Mouse (Mus musculus) forebrain, embryonic 10.5 days (tissue): ENCODE data around the gene Pcbp2. TPM values are rescaled to one million over a fixed set of nuclear protein-coding genes. Genes with fewer than 3 reads are reported as not detected.

ENCODE experiments used
- DNase-seq: peaks from one replicate; pipeline ENCODE4 v3.0.0-alpha.2; 2017; ENCODE audit warnings: low spot score; ENCODE audit errors: extremely low spot score
- H3K27ac ChIP-seq: fragments of 300-500 bp; sonication (generic); 2 replicates; pipeline ENCODE4 v1.5.1; 2016; ENCODE audit warnings: mild to moderate bottlenecking
- H3K27me3 ChIP-seq: fragments of 300-500 bp; sonication (generic); 2 replicates; pipeline ENCODE4 v1.6.1; 2016; ENCODE audit warnings: mild to moderate bottlenecking; ENCODE audit not compliant: poor library complexity, severe bottlenecking
- H3K36me3 ChIP-seq: fragments of 300-500 bp; sonication (generic); replicated peaks from 2 replicates; pipeline ENCODE4 v1.6.1; 2016; ENCODE audit warnings: mild to moderate bottlenecking, moderate library complexity
- H3K4me1 ChIP-seq: fragments of 300-500 bp; sonication (generic); 2 replicates; pipeline ENCODE4 v1.6.1; 2016
- H3K4me3 ChIP-seq: fragments of 300-500 bp; sonication (generic); 2 replicates; pipeline ENCODE4 v1.5.1; 2016; ENCODE audit warnings: mild to moderate bottlenecking, moderate library complexity
- H3K9me3 ChIP-seq: fragments of 300-500 bp; sonication (generic); 2 replicates; pipeline ENCODE4 v1.6.1; 2016; ENCODE audit warnings: mild to moderate bottlenecking, moderate library complexity
- WGBS: fragments of 180-500 bp; shearing (Covaris S2); methylation state at CpG from one replicate; pipeline ENCODE4 v1.1.7; 2016; 5-methylcytosine and 5-hydroxymethylcytosine counted together
- polyA plus RNA-seq: library from polyadenylated mRNA; unstranded; fragments of >200 nt; fragmentation: Nextera tagmentation; extraction: Ambion mirVana; gene quantifications from 2 replicates; pipeline ENCODE4 v1.2.1, GENCODE M21; 2016

Gene Pcbp2
- polyA plus RNA-seq, 1 experiment from 2014 or later: 217 TPM

DNA sequence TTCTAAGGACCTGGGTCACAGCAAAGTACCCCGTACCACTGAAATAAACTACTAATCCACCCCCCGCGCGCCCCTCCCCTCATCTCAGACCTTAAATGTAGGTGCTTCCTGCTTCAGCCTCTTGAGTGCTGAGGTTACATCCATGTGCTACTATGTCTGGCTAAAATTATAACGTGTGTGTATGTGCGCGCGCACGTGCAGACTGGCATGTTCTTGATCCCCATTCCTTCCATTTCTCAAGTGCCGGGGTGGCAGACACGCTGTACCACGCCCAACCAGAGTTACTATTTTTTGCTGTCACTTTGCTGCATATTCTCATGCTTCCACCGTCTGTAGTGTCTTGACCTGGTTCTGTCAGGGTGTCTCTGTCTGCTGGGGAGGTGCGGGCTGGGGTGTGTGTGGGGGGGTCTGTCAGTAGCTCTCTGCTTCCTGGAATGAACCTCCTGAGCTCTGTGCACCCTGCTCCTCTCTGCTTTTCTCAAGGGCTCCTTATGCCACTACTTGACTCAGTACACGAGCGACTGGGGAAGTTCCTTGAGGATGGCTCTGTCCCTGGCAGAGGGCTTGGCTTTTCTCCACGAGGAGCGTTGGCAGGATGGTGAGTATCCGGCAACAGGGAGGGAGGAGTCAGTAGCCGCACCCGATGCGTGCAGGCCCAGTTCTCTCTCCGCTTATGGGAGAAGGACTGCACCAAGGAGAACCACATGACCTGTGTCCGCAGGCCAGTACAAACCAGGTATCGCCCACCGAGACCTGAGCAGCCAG is 18.5 kb upstream of the Pcbp2 start:
- Histone ChIP-seq H3K27me3 (no peaks in the 10 kb centered on the region), H3K4me3 (no peak overlapping the region), H3K4me1 (peaks cover 5% of the 10 kb centered on the region), H3K36me3 (no peaks in the 10 kb centered on the region), H3K9me3 (no peaks in the 10 kb centered on the region), H3K27ac (no peak overlapping the region)
- 85% methylated on average over 26 of the region's 26 CpGs for WGBS
- DNase-seq: no peak

GRCm38 (mm10) chr15:102455993-102456392 is 14.3 kb upstream of the Pcbp2 start:
- H3K27me3 ChIP-seq: no peaks in the 10 kb centered on the region
- H3K4me1 ChIP-seq: peaks cover 30% of the 10 kb centered on the region
- no peaks in the 10 kb centered on the region for H3K36me3 ChIP-seq
- WGBS: 38% methylated on average over 6 of the region's 6 CpGs
- H3K9me3 ChIP-seq: no peaks in the 10 kb centered on the region
- H3K4me3 ChIP-seq: no peak overlapping the region
- DNase-seq: no peak
- no peak overlapping the region for H3K27ac ChIP-seq

- Histone ChIP-seq H3K27ac (peak overlapping the region; percentile 59), H3K36me3 (peaks cover 8% of the 10 kb centered on the region), H3K4me1 (peaks cover 29% of the 10 kb centered on the region), H3K4me3 (peak overlapping the region; percentile 49), H3K9me3 (no peaks in the 10 kb centered on the region), H3K27me3 (no peaks in the 10 kb centered on the region)
- DNase-seq: no peak
- WGBS: 84% methylated on average over 5 of the region's 5 CpGs
These were observed 12.1 kb upstream of the Pcbp2 start for GRCm38 (mm10) chr15:102458050-102458736.

- under 1% methylated on average over 19 of the region's 19 CpGs for WGBS
- peak; percentile 86 for DNase-seq
- peak within 1 kb of the TSS; percentile 59 for H3K27ac ChIP-seq
These were observed 11.4 kb upstream of the Pcbp2 start, which contains the start of gene Prr13 for GRCm38 (mm10) chr15:102458904-102459317. Gene Prr13, plus strand, starts transcription at chr15:102459028.

GRCm38 (mm10) chr15:102459381-102459780 is 11.0 kb upstream of the Pcbp2 start:
- Histone ChIP-seq H3K9me3 (no peaks in the 10 kb centered on the region), H3K4me3 (peak overlapping the region; percentile 49), H3K27me3 (no peaks in the 10 kb centered on the region), H3K4me1 (peaks cover 29% of the 10 kb centered on the region), H3K27ac (peak overlapping the region; percentile 59), H3K36me3 (peaks cover 14% of the 10 kb centered on the region)
- no peak for DNase-seq
- 31% methylated on average over 6 of the region's 6 CpGs for WGBS

More at GRCm38 (mm10) chr15:102458904-102459317, 11.4 kb upstream of the Pcbp2 start, which contains the start of gene Prr13:
- Histone ChIP-seq H3K36me3 (peaks cover 14% of the 10 kb centered on the region), H3K4me1 (peaks cover 29% of the 10 kb centered on the region), H3K4me3 (peak within 1 kb of the TSS; percentile 49), H3K27me3 (no peaks in the 10 kb centered on the region), H3K9me3 (no peaks in the 10 kb centered on the region)

DNA sequence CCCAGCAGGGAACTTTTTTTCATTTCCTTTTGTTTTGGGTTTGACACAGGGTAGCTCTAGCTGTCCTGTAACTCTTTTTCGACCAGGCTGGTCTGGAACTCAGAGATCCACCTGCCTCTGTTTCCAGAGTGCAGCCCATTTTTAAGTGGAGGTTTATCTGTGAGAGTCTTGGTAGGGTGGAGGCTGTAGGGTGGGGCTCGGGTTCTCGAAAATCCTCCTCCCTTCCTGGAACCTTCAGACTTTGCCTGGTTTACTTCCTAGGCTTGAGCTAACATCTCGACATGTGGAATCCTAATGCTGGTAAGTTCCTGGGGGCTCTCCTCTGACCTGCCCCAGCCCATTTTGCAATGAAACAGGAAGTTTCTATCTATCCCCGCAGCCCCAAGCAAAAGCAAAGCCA is 10.5 kb upstream of the Pcbp2 start:
- H3K9me3 ChIP-seq: no peaks in the 10 kb centered on the region
- H3K36me3 ChIP-seq: peaks cover 14% of the 10 kb centered on the region
- DNase-seq: no peak
- WGBS: 76% methylated on average over 5 of the region's 5 CpGs
- peak overlapping the region; percentile 49 for H3K4me3 ChIP-seq
- 0 out of 2 replicates have a peak overlapping the region, but pooled peaks have one; percentile 59 for H3K27ac ChIP-seq
- peaks cover 29% of the 10 kb centered on the region for H3K4me1 ChIP-seq
- H3K27me3 ChIP-seq: no peaks in the 10 kb centered on the region

GRCm38 (mm10) chr15:102460409-102460808 is 9.9 kb upstream of the Pcbp2 start:
- 84% methylated on average over 12 of the region's 12 CpGs for WGBS
- no peak overlapping the region; the same call in 1 of the 2 replicates for H3K27ac ChIP-seq

DNA sequence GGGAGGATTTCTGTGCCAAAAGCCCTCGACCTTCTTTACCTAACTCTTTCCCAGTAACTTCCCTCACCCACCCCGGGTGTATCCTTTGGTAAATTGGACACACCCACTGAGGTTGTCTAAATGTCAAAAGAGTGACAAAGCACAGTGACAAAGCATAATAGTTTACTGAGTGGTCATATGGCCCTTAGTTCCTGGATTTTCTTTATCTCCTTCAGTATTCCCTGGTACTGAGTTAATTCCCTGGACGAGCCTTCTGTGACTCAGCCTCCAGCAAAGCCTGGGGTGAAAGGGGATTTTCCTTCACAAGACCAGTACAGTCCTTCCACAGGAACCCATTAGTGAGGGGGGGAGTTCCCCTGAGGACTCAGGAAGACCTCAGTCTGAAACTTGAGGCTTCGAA is 9.4 kb upstream of the Pcbp2 start:
- Histone ChIP-seq H3K4me1 (peaks cover 29% of the 10 kb centered on the region), H3K4me3 (peak overlapping the region; percentile 49; the same call in 1 of the 2 replicates), H3K27me3 (no peaks in the 10 kb centered on the region), H3K27ac (no peak overlapping the region), H3K36me3 (peaks cover 14% of the 10 kb centered on the region), H3K9me3 (no peaks in the 10 kb centered on the region)
- no peak for DNase-seq
- 80% methylated on average over 4 of the region's 4 CpGs for WGBS

More at GRCm38 (mm10) chr15:102460409-102460808, 9.9 kb upstream of the Pcbp2 start:
- Histone ChIP-seq H3K36me3 (peaks cover 14% of the 10 kb centered on the region), H3K9me3 (no peaks in the 10 kb centered on the region), H3K27me3 (no peaks in the 10 kb centered on the region), H3K4me1 (peaks cover 29% of the 10 kb centered on the region), H3K4me3 (peak overlapping the region; percentile 49; the same call in 1 of the 2 replicates)
- DNase-seq: no peak

DNA sequence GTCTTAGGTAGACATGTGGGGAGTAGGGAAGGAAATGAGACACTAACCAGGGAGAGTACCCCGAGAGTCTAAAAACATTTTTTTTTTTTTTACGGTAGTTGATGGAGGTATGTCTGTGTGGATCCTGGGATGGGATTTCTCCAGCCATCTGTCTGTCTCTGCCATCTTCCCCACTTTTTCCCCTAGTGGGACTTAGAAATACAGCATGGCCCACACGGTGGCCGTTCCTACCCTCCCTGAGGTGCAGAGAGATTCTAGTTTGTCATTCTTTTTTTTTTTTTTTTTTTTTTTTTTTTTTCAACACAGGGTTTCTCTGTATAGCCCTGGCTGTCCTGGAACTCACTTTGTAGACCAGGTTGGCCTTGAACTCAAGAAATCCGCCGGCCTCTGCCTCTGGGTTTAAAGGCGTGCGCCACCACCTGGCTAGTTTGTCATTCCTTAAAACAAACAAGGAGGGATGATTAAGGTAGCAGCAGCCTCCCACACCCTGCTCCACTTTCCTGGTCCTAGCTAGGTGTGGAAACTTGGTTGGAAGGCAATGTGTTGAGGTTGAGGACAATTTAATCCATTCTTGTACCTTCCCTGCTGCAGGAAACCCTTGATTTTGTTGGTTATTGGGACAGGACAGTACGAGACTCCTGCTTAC is 8.8 kb upstream of the Pcbp2 start:
- Histone ChIP-seq H3K4me1 (peaks cover 29% of the 10 kb centered on the region), H3K4me3 (no peak overlapping the region), H3K36me3 (peaks cover 14% of the 10 kb centered on the region), H3K9me3 (no peaks in the 10 kb centered on the region), H3K27me3 (no peaks in the 10 kb centered on the region), H3K27ac (no peak overlapping the region)
- 83% methylated on average over 9 of the region's 9 CpGs for WGBS
- no peak for DNase-seq

DNA sequence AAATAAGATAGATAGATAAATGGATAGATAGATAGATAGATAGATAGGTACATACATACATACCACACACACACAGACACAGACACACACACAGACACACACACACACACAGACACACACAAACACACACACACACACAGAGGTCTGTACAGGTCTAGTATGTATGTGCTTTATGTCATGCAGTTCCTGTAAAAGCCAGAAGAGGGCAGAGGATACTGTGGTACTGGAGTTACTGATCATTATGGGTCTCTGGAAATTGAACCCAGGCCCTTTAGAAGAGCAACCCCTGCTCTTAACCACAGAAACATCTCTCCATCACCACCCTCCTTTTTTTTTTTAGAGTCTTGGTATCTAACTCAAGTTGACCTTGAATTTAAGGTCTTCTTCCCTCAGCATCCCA is 6.7 kb upstream of the Pcbp2 start:
- Histone ChIP-seq H3K4me3 (no peak overlapping the region), H3K4me1 (peaks cover 24% of the 10 kb centered on the region), H3K27me3 (no peaks in the 10 kb centered on the region), H3K27ac (no peak overlapping the region), H3K9me3 (peaks cover 3% of the 10 kb centered on the region), H3K36me3 (peaks cover 19% of the 10 kb centered on the region)
- DNase-seq: no peak

GRCm38 (mm10) chr15:102468675-102469370 is 1.5 kb upstream of the Pcbp2 start:
- peaks cover 5% of the 10 kb centered on the region for H3K9me3 ChIP-seq
- H3K27me3 ChIP-seq: no peaks in the 10 kb centered on the region
- WGBS: 96% methylated on average over 9 of the region's 9 CpGs
- H3K27ac ChIP-seq: no peak overlapping the region
- H3K36me3 ChIP-seq: peaks cover 20% of the 10 kb centered on the region
- peaks cover 25% of the 10 kb centered on the region for H3K4me1 ChIP-seq
- no peak for DNase-seq
- no peak overlapping the region for H3K4me3 ChIP-seq

DNA sequence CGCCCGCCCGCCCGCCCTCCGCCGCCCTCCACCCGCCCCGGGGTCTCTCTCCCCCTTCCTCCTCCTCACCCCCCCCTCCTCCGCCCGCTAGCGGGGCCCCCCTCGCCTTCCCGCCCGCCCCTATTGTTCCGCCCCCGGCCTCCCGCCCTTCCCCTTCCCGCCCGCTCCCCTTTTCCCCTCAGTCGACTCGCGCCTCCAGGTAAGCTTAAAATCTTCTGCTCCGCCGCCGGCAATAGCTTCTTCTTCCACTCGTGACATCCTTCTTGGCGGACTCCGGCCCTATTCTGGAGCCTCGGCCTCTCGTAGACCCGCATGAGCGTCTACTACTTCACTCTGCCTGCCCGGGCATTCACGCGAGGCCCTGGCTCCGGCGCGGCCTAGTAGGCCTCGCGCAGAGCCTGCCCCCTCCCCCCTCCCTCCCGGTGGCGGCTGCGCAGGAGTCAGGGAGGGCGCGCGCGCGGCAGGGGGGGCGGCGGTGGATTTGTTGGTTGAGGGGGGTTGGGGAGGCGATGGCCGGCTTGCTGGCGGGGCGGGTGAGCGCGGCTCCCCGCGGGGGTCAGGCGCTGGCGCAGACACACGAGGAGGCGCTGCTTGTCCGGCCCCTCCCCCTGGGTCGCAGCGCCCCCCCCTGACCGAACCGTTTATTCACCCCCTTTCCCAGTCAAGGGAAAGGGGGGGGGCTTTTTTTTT is 411 bp downstream of the Pcbp2 start:
- H3K36me3 ChIP-seq: peaks cover 39% of the 10 kb centered on the region
- WGBS: 1% methylated on average over 47 of the region's 67 CpGs
- peaks cover 25% of the 10 kb centered on the region for H3K4me1 ChIP-seq
- peaks cover 5% of the 10 kb centered on the region for H3K9me3 ChIP-seq
- no peaks in the 10 kb centered on the region for H3K27me3 ChIP-seq
- H3K27ac ChIP-seq: peak overlapping the region; percentile 99
- peak overlapping the region; percentile 96 for H3K4me3 ChIP-seq
- DNase-seq: peak; percentile 83
